Mouse (Mus musculus) heart, postnatal 14 days (tissue): Measurements from ENCODE around the gene Malsu1. TPM values are rescaled to one million over a fixed set of nuclear protein-coding genes. Genes with fewer than 3 reads are reported as not detected.

Experiments
- DNase-seq, 2 experiments: peaks; one replicate each; pipeline ENCODE4 v3.0.0; 2021 to 2022
- intact Hi-C: fragments of 180-260 bp; cut with DNase I; formaldehyde crosslinking; loops from one replicate; pipeline ENCODE4 v1.15.1; 2025
- long read RNA-seq, 2 experiments: library from polyadenylated mRNA; stranded (forward); transcript quantifications; one replicate each; pipeline ENCODE4 v2.0.0; 2021
- total RNA-seq, 2 experiments: library from RNA; stranded (reverse); gene quantifications; 2 replicates each; pipeline ENCODE4 v1.2.3; 2021

The Malsu1 gene
- 10 to 100 TPM; 36.7 to 40.0 TPM for total RNA-seq
- long read RNA-seq, experiment 1, transcript Malsu1-203 (4 exons, 2,819 nt): major isoform, 34 of 38 reads
- long read RNA-seq, experiment 1, partial matches to known transcripts: 0 of 38 reads
- long read RNA-seq, experiment 1, other reads (novel, unspliced or antisense): 2 of 38 reads
- long read RNA-seq, experiment 2, transcript Malsu1-203 (4 exons, 2,819 nt): major isoform, 19 of 21 reads
- long read RNA-seq, experiment 2, partial matches to known transcripts: 1 of 21 reads
- long read RNA-seq, experiment 2, other reads (novel, unspliced or antisense): 0 of 21 reads

DNA sequence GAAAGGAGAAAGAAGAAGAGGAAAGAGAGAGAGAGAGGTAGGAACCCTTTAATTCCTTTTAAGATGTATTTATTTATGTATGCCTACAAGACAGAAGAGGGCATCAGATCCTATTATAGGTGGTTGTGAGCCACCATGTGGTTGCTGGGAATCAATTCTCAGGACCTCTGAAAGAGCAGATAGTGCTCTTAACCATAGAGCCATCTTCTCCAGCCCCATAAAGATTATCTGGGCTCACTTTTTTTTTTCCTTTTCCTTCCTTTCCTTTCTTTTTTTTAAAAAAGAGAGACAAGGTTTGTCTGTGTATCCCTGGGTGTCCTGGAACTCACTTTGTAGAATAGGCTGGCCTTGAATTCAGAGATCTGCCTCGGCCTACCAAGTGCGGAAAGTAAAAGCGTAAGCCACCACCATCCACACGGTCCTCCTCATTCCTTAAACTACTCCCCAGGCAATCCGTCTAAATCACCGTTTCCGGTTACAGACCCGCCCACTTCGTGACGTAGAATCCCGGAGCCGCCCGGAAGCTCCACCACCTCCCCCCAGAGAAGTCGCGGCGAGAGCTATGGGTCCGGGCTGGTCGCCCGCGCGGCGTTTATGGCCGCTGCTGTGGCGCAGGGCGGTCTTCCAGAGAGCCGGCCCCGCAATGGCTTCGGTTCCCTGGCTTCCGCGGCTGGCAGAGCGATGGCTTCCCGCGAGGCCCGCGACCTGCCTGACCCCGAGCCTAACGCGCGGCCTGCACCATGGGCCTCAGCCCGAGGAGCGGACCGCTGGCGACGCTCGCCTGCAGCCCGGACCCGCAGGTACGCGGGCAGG lies at the start of gene Malsu1:
TSS of gene Malsu1 (plus strand) at position 492 of the 813 bp plus-strand sequence.
- intact Hi-C loops: loop anchor here (5.0 kb wide), 1 partner anchor 139 kb away; the partner anchor contains the start of gene Igf2bp3
- DNase-seq: peak; percentile 93 to 97

DNA sequence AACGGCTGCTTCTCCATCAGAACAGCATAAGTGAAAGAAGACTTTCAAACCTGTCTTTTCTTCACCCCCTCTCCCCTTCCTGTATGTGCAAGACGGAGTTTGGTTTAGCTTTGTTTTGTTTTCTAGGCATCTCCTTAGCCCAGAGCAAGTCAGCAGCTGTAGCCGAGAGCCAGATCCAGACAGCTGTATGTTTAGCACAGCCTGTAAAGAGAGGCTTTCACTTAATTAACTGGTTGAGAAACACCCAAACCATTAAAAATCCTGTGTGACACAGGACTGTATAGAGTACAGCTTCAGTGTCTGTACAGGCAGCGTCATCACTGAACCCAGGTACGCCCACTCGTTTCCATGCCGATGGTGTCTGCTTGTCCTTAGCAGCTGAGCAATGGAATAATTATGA lies 48.3 kb upstream of the Malsu1 start:
- intact Hi-C loops: no loop called here
- no peak for DNase-seq

DNA sequence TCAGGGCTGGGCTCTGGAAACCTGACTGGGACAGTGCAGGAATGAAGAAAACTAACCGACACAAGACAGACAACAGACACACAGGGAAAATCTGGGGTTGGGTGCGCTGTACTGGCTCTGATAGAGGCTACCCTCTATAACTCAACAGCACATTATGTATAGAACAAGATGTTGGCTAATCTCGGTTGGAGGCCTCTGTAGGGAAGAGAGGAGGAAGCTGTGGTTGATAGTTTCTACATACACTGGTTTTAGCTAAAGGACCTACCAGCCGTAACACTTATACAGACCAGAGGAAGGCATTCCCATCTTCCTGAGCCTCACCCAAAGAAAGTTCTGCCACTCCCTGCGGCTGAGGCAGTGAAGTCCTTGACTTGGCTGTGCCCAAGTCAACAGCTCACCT lies 47.1 kb upstream of the Malsu1 start:
- intact Hi-C loops: no loop called here
- no peak for DNase-seq

DNA sequence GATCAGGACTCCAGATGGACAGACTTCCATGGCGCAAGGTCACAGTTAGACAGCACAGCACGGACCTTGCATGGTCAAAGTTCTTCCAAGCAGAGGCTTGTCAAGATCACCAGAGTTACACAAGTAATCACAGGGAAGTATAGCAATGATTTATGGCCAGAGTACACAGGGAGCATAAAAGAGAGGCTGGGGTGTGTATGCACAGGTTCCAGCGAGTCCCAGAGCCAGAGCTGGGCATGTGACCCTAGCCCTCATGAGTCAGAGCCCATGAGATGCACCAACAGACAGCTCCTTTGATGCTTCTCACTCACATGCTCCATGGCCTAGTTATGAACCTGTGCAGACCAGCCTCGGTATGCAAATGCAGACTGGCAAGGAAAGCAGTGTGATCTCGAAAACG lies 45.6 kb upstream of the Malsu1 start:
- intact Hi-C loops: no loop called here

DNA sequence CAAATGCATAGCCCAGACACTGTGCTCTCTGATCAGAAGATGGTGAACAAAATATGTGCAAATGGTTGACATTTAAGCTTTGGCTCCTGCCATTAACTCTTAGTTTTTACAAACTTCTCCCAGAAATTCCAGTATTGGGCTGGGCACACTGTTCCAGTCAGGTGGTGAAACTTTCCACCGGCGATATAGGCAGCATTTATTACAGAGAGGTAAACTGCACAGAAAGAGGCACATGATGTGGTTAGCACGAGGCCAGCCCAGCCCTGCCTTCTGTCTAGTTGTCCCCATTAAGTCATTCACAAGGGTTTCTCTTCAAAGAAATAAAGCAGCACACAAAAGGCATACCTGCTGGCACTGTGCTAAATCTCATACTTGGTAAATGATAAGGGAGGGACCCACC lies 44.9 kb upstream of the Malsu1 start:
- intact Hi-C loops: no loop called here
- no peak for DNase-seq

More for the DNA sequence above, 45.6 kb upstream of the Malsu1 start:
- DNase-seq: no peak

DNA sequence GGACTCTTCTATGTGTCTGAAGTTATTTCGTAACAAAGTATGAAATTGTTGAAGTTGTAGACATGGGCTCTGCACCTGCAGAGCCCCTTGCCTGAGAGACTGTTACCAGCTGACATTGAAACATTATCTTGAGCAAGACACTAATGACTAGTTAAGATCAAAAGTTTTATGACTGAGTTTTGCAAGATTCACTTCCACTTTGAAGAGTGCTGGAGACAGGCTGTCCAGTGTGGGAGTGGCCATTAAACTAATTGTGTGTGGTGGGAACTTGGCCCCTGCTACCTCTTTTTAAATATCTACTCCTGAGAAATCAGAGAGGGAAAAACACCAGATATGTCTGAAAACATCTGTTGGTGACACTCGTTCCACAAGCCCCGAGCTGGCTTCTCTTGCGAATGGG lies 42.4 kb upstream of the Malsu1 start:
- no peak for DNase-seq
- intact Hi-C loops: no loop called here

DNA sequence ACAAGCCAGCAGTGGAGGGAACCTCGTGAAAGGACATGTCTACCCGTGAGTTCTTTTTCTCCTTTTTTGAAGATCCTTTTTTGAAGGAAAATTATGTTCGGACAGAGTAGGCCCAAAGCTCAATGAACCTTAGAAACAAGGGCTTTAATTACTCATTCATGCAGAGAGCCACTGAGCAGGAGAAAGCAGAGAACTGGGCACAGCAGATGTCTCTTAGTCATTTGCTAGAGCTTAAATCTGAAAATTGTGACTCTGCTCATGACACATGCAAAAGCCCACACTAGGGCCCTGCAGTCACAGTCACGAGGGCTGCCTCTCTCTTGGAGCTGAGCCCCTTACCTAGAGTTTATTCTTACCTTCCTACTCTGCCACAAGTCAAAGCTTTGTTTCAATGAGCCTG lies 40.8 kb upstream of the Malsu1 start:
- intact Hi-C loops: no loop called here
- DNase-seq: no peak

DNA sequence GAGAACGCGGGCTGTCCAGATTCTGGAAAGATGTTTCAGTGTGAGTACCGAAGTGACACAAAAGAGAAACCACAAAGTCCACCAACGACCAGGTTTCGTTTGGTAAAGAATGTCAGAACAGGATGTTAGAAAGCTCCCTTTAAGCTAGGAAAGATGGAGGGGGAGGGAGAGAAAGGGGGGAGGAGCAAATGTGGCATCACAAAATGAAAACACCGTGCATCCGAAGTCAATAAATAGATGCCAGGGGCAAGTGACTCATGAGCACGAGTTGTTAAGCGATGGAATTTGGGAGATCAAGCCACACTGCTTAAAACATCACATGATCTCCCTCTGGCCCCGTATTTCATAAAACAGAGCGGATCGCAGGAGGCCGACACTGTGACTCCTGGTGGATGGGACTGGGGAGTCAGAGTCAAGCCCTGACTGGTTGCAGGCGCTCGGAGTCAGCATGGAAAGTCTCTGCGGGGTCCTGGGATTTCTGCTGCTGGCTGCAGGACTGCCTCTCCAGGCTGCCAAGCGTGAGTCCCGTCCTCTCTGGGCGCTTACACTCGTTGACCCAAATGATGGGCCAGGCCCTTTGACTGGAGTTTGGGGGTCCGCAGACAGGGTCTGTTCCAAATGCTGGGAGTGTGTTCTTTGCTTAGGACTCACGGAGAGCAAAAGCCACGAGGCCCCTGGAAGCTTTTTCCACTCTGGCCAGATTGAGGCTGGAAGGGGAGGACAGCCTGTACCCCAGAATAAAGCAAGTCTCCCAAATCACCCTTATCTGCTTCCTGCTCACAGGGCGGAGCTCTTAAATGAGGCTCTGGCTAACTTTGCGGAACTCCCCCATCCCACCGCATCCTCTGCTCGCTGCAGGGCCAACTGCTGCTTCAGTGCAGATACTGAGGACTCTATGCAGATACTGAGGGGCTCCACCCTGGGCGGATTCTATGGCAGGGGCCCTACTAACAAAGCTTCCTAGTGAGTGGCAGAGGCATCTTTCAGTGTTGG lies 37.0 kb upstream of the Malsu1 start, which contains the start of gene Gpnmb:
TSS of gene Gpnmb (plus strand) at position 272 of the 993 bp plus-strand sequence.
- intact Hi-C loops: no loop called here
- peak in 1 of 2 experiments; percentile 9 for DNase-seq

DNA sequence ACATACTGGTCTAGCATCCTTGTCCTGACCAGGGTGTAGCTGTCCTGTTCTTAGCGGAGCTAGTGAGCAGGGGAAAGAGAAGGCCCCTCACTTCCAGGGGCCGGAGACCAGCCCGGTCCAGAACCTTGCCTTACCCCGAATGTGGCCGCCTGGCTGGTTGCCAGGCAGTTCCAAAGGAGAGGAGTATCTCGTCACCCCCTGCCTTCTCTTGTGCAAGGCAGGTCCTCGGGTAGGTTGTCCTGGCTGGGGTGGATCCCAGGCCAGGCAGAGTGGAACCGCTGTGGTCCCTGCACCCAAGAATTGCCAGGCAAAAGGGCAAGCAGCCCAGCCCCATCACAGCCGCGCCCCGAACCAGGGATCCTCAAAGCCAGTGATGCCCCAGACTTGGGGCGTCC lies 36.3 kb upstream of the Malsu1 start:
- DNase-seq: peak in 1 of 2 experiments; percentile 7
- intact Hi-C loops: no loop called here

DNA sequence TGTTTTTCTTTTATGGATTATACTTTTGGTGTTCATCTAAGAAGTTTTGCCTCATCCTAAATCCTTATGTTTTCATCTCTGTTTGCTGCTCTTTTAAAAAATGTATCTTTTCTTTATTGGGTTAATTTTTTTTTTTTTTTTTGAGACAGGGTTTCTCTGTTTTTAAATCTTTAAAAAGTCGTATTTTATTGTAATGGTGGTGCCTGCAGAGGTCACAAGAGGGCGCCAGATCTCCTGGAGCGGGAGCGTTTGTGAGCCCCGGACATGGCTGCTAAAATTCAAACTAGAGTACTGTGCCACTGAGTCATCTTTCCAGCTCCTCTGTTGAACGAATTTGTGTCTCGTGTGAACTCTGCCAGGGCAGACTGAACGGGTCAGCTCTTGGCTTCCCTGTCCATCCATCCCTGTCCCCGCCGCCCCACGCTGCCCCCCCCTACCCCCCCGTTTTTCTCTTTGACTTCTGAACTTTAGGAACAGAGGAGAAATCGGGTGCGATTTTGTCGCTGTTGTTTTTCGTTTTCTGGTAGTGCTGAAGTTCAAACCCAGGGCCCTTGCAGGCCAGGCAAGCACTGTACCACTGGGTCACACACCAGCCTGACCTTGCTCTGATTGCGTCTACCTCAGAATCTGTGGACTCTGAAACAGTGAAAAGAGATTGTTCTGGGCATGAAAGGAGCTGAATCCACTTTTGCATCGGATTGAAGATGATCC lies 34.0 kb upstream of the Malsu1 start:
- peak; percentile 53 to 78 for DNase-seq
- intact Hi-C loops: no loop called here

DNA sequence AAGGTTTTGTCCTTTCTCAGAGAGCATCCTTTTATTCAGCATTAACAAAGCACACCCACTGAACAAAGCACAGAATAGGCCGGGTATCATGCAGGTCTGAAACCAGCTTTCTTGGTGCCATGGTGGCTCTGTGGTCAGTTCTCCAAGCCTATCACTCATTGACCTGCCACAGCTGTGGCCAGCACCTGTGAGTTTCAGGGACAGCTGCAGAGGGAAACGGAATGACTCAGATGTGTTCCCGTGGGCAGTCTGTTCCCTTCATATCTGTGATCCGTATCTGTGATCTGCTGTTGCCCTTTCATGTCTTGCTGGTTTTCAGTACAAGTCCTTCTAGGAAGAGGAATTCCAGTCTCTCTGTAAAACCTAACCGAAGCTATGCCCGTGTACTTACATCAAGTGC lies 27.1 kb upstream of the Malsu1 start:
- DNase-seq: no peak
- intact Hi-C loops: no loop called here

DNA sequence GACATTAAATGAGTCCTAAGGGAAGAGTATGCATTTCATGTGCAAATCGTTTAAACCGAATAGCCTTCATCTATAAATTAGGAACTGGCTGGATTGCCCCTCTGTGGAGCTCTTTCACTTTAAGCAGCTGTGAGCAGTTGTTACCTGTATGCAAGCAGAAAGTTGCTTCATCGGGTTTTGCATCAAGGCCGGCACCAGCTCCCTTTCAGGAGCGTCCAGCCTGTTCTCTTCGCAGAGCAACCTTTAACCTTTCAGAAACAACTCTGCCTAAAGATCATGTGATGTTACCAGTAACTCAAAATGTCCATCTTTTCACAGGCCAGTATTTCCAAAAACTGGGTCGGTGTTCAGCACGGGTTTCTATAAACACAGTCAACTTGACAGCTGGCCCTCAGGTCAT lies 26.6 kb upstream of the Malsu1 start:
- DNase-seq: no peak
- intact Hi-C loops: no loop called here

DNA sequence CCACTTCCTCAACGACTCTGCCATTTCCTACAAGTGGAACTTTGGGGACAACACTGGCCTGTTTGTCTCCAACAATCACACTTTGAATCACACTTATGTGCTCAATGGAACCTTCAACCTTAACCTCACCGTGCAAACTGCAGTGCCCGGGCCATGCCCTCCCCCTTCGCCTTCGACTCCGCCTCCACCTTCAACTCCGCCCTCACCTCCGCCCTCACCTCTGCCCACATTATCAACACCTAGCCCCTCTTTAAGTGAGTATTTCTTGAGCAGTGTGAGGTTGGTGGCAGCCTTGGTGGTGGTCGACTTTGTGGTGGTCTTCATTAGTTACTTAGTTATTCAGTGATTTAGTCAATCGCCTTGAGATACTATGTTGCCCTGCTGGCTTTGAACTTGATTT lies 25.7 kb upstream of the Malsu1 start:
- intact Hi-C loops: no loop called here
- DNase-seq: no peak

DNA sequence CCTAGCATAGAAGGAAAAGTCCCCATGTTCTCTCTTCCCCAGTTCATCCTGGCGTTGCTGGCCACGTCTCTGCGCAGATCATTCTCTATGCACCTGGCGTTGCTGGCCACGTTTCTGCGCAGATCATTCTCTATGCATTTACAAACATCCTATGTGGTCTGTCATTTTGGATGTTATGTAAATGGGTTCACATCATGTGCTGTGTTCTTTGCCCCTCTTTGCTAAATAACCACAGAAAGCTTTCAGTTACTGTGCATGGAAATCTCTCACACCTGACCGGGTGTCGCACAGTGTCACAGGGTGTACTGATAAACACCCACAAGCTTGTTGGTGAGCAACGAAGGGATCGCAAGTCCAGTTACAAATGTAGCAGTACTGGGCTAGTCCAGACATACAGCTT lies 25.2 kb upstream of the Malsu1 start:
- intact Hi-C loops: no loop called here
- DNase-seq: no peak

DNA sequence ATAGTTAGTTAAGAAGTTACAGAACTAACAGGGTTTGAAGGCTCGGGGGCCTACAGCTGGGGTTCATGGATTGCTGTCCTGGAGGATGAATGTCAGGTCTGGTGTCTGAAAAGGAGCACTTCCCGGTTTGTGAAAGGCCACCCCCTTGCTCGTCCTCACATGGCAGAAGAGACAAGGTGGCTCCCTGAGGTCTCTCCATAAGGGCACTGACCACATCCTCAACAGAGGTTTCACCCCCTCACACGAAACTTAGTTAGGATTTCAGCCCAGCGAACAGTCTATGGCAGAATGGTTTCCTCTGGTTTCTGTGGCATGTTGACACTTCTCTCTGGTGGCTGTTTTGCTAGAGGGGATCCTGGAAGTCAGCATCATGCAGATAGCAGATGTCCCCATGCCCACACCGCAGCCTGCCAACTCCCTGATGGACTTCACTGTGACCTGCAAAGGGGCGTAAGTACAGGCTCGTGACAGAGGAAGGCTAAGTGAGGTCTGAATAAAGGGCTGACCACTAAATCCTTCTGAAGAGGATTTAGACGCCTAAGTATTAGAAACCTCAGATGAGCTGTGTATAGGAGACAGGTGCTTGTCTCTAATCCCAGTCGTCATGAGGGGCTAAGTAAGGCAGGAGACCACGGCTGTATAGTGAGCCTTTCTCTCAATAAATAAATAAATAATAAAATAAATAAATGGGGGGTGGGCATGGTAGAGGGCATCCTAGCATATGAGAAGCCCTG lies 22.8 kb upstream of the Malsu1 start:
- DNase-seq: no peak
- intact Hi-C loops: no loop called here

DNA sequence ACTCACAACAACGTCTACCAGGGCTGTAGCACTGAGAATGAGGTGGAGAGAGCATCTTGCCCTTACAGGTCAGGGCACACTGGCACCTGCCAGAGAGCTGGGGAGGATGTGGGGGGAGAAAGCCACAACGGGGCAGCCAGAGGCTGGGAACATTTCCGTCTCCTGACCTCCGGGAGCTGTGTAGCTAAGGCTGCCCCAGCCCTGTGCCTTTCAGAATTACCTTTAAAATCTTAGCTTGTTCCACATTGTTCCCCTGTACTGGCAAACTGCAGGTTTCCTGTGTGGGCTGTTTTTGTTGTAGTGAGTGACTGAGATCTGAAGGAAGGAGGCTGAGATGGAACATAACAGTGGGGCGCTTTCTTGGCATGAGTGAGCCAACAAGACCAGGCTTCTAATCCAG lies 21.4 kb upstream of the Malsu1 start:
- intact Hi-C loops: no loop called here

DNA sequence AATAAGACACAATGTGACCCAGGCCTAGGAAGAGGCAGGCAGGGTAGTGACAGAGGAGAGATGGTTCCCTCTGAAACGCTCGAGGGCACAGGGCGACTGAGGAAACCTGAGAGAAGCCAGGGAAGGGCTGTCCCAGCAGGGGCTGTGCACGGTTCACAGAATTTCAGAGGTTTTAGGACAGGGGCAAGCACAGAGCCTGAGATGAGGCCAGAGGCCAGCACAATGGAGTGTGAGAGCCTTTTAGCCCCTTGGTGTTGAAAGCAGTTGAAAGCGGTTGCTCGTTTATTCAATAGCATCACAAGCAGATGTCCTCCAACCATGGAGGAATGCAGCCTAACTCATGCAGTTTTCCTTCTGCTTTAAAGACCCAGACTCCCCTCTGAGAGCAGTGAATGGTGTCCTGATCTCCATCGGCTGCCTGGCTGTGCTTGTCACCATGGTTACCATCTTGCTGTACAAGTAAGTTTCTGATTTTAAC lies 18.3 kb upstream of the Malsu1 start:
- intact Hi-C loops: loop anchor here (5.0 kb wide), 3 partner anchors 87 to 342 kb away; partner anchors contain the start of gene Stk31
- no peak for DNase-seq

More for the DNA sequence above, 21.4 kb upstream of the Malsu1 start:
- DNase-seq: no peak

DNA sequence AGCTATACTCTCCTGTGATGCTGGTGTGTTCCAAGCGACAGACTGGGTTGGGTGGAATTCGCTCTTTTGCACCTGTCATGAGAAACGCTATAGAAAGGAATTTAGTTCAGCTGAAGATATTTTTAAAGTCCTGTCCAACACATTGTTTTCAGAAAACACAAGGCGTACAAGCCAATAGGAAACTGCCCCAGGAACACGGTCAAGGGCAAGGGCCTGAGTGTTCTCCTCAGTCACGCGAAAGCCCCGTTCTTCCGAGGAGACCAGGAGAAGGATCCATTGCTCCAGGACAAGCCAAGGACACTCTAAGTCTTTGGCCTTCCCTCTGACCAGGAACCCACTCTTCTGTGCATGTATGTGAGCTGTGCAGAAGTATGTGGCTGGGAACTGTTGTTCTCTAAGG lies 17.6 kb upstream of the Malsu1 start:
- intact Hi-C loops: loop anchor here (2.0 to 5.0 kb wide), 4 partner anchors 86 to 341 kb away; partner anchors contain the start of gene Stk31
- DNase-seq: no peak
